Mouse (Mus musculus) myocyte (in vitro differentiated cells): ENCODE measurements around the gene Pex12.
"Not testable (repeated sequence)": the region's sequence is repeated elsewhere in the genome, so short reads cannot be mapped to it uniquely, and the experiment has no call there.

Source experiments
- MAX ChIP-seq: IDR thresholded peaks from one replicate; pipeline ENCODE4 v1.6.1; 2011; ENCODE audit warnings: low read depth, mild to moderate bottlenecking, control low read depth
- POLR2A ChIP-seq: IDR thresholded peaks from one replicate; pipeline ENCODE4 v1.6.1; 2011; ENCODE audit warnings: low read depth, mild to moderate bottlenecking, control low read depth, moderate library complexity; ENCODE audit not compliant: insufficient read length
- TCF12 ChIP-seq: IDR thresholded peaks from one replicate; pipeline ENCODE4 v1.6.1; 2011; ENCODE audit warnings: mild to moderate bottlenecking, control low read depth; ENCODE audit not compliant: poor library complexity, insufficient read depth, severe bottlenecking

- TF ChIP-seq POLR2A, MAX, TCF12: not testable (repeated sequence)
These were observed 45.2 kb downstream of the Pex12 start for GRCm38 (mm10) chr11:83257211-83257610.
